Mouse (Mus musculus): ENCODE results near the gene Fgf13. TPM values are rescaled to one million over a fixed set of nuclear protein-coding genes. Genes with fewer than 3 reads are reported as not detected.

The Fgf13 gene
- polyA plus RNA-seq, 1 experiment from 2014 or later, result 26.3 TPM

DNA sequence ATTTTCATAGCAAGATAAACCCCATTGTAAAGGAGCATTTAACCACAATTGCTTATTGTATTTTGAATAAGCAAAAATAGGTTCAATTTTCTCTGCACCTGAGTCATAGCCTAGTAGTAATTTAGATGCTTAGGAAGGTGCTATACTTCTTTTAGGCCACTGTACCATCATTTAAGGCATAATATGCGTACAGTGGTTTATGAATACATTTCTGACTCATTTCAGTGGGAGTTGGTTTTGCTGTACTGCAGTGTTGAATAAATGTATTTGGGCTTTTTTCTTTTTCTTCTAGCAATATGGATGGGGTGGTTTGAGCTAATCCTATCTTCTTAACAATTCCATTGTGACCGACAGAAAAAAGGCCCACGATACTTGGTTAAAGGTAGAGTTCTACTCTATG lies 481.9 kb downstream of the Fgf13 start:
- no peak overlapping the region for H3K4me3 ChIP-seq (ENCODE audit: low read depth, low read length)
- H3K9ac ChIP-seq (ENCODE audit: low read length), result no peak overlapping the region
- H3K36me3 ChIP-seq (ENCODE audit: control insufficient read depth, insufficient read depth, low read length), result no peaks in the 10 kb centered on the region
- no peak for DNase-seq (ENCODE audit: low spot score)
- no peaks in the 10 kb centered on the region for H3K27me3 ChIP-seq (replicated peaks; ENCODE audit: control insufficient read depth, insufficient read depth, low read length)
- 96% methylated on average over 3 of the region's 3 CpGs for WGBS
- ATAC-seq (replicated peaks; ENCODE audit: low FRiP score, low TSS enrichment, low read depth), result no peak
- H3K4me1 ChIP-seq (replicated peaks; ENCODE audit: control insufficient read depth, insufficient read depth, low read length), result no peaks in the 10 kb centered on the region
- no peaks in the 10 kb centered on the region for H3K9me3 ChIP-seq (ENCODE audit: control insufficient read depth, low read length)
- no peak overlapping the region for H3K27ac ChIP-seq (ENCODE audit: low read depth)
- H3K4me2 ChIP-seq (ENCODE audit: low read length), result no peak overlapping the region

DNA sequence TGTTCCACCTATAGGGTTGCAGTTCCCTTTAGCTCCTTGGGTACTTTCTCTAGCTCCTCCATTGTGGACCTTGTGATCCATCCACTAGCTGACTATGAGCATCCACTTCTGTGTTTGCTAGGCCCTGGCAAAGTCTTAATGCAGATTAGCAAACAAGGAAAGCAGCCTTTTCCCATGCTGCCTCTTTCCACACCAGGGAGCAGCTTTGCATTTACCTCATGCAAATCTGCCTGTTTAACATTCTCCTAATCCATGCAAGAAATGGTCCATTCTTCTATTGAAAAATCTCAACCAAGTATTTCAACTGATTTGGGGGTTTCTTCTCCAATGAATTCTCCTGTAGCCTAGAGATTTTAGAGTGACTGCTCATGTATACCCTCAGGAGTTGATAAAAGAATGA lies 487.4 kb downstream of the Fgf13 start:
- no peak overlapping the region for H3K9ac ChIP-seq (ENCODE audit: low read length)
- H3K27ac ChIP-seq (ENCODE audit: low read depth), result no peak overlapping the region
- DNase-seq (ENCODE audit: low spot score) (no peak), ATAC-seq (replicated peaks; ENCODE audit: low FRiP score, low TSS enrichment, low read depth) (no peak)
- no peak overlapping the region for H3K4me2 ChIP-seq (ENCODE audit: low read length)
- H3K36me3 ChIP-seq (ENCODE audit: control insufficient read depth, insufficient read depth, low read length), result no peaks in the 10 kb centered on the region
- H3K4me3 ChIP-seq (ENCODE audit: low read depth, low read length), result no peak overlapping the region
- no peaks in the 10 kb centered on the region for H3K27me3 ChIP-seq (replicated peaks; ENCODE audit: control insufficient read depth, insufficient read depth, low read length)
- H3K9me3 ChIP-seq (ENCODE audit: control insufficient read depth, low read length), result no peaks in the 10 kb centered on the region
- H3K4me1 ChIP-seq (replicated peaks; ENCODE audit: control insufficient read depth, insufficient read depth, low read length), result no peaks in the 10 kb centered on the region

DNA sequence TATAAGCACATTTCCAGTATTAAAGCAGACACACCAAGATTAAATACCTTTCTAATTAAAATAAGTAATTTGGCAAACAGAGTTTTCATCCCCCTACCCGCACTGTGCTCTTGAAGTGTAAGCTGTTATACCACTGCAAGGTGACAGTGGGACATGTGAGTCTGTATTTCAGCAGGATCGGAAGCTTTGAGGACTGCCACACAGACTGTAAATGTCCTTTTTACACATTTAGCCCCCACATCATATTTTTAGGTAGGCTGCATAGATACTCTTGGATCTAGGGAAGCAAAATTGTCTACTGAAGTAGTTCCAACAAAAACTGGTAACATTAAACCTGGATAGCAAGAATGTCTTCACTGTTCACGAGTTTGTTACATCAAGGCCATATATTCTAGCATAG lies 495.8 kb downstream of the Fgf13 start:
- WGBS, result 82% methylated on average over 3 of the region's 3 CpGs

DNA sequence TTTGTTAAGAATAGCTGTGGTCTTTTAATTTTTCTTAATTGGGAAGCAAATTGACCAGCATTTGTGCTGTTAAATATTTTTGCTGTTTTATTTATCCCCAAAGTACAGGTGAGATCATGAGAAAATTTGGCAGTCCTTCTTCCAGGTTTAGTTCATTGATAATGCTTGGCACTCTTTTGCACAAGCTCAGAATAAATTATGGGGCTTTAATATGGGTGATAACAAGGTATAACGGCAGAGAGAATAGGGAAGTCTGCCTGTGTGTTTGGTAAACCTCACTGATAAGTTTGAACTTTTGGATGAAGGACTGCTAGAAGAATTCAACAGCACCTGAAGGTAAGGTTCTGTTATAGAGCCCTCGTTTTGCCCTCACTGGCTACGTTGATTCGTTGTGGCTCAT lies 504.7 kb downstream of the Fgf13 start:
- Histone ChIP-seq H3K4me1 (replicated peaks; ENCODE audit: control insufficient read depth, insufficient read depth, low read length) (no peaks in the 10 kb centered on the region), H3K4me2 (ENCODE audit: low read length) (no peak overlapping the region)

More for the DNA sequence above, 495.8 kb downstream of the Fgf13 start:
- no peak overlapping the region for H3K4me2 ChIP-seq (ENCODE audit: low read length)
- H3K27ac ChIP-seq (ENCODE audit: low read depth), result no peak overlapping the region
- no peaks in the 10 kb centered on the region for H3K4me1 ChIP-seq (replicated peaks; ENCODE audit: control insufficient read depth, insufficient read depth, low read length)
- DNase-seq (ENCODE audit: low spot score), result no peak
- H3K9ac ChIP-seq (ENCODE audit: low read length), result no peak overlapping the region
- H3K27me3 ChIP-seq (replicated peaks; ENCODE audit: control insufficient read depth, insufficient read depth, low read length), result no peaks in the 10 kb centered on the region
- H3K36me3 ChIP-seq (ENCODE audit: control insufficient read depth, insufficient read depth, low read length), result no peaks in the 10 kb centered on the region
- no peak overlapping the region for H3K4me3 ChIP-seq (ENCODE audit: low read depth, low read length)
- no peaks in the 10 kb centered on the region for H3K9me3 ChIP-seq (ENCODE audit: control insufficient read depth, low read length)
- ATAC-seq (replicated peaks; ENCODE audit: low FRiP score, low TSS enrichment, low read depth), result no peak

DNA sequence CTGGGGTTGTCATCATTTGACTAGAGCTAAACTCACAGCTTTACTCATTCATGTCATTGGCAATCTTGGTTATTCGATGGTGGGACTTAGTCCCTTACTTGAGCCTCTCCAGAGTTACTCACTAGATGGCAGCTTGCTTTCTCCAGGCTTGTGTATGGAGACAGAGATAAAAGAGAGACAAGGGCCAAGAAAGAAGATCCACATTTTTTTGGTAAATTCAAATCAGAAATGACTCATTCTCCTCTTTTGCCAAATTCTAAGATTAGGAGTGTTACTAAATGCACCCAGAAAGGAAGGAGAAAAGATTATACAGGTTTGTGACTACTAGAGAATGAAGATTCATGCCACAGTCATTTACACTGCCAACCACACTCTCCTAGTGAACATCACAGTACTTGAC lies 532.9 kb downstream of the Fgf13 start:
- DNase-seq (ENCODE audit: low spot score) (no peak), ATAC-seq (replicated peaks; ENCODE audit: low FRiP score, low TSS enrichment, low read depth) (no peak)
- Histone ChIP-seq H3K4me3 (ENCODE audit: low read depth, low read length) (no peak overlapping the region), H3K4me1 (replicated peaks; ENCODE audit: control insufficient read depth, insufficient read depth, low read length) (no peaks in the 10 kb centered on the region), H3K9ac (ENCODE audit: low read length) (no peak overlapping the region), H3K27ac (ENCODE audit: low read depth) (no peak overlapping the region), H3K9me3 (ENCODE audit: control insufficient read depth, low read length) (no peaks in the 10 kb centered on the region), H3K36me3 (ENCODE audit: control insufficient read depth, insufficient read depth, low read length) (no peaks in the 10 kb centered on the region), H3K27me3 (replicated peaks; ENCODE audit: control insufficient read depth, insufficient read depth, low read length) (no peaks in the 10 kb centered on the region), H3K4me2 (ENCODE audit: low read length) (no peak overlapping the region)
- WGBS, result 79% methylated on average over 1 of the region's 1 CpGs

More for the DNA sequence above, 504.7 kb downstream of the Fgf13 start:
- Histone ChIP-seq H3K9me3 (ENCODE audit: control insufficient read depth, low read length) (no peaks in the 10 kb centered on the region), H3K9ac (ENCODE audit: low read length) (no peak overlapping the region), H3K4me3 (ENCODE audit: low read depth, low read length) (no peak overlapping the region), H3K27ac (ENCODE audit: low read depth) (no peak overlapping the region), H3K36me3 (ENCODE audit: control insufficient read depth, insufficient read depth, low read length) (no peaks in the 10 kb centered on the region), H3K27me3 (replicated peaks; ENCODE audit: control insufficient read depth, insufficient read depth, low read length) (no peaks in the 10 kb centered on the region)
- 95% methylated on average over 4 of the region's 4 CpGs for WGBS
- DNase-seq (ENCODE audit: low spot score) (no peak), ATAC-seq (replicated peaks; ENCODE audit: low FRiP score, low TSS enrichment, low read depth) (no peak)

MicroRNA genes within 50 kb of the gene (microRNA counts, 519-probe panel; counts per million panel counts)
- not detected for microRNA mmu-miR-504

Small RNA genes lying within 50 kb of the gene (microRNA-seq; reads per million reads assigned to microRNA genes)
- 8.1 reads per million, percentile 38 among the genes with 10 or more reads in this experiment for gene Mir504
